Mouse (Mus musculus): ENCODE measurements around the gene Saa4.
"Not testable (repeated sequence)": the region's sequence is repeated elsewhere in the genome, so short reads cannot be mapped to it uniquely, and the experiment has no call there.

Gene Saa4

GRCm38 (mm10) chr7:46716897-46717296 is 15.5 kb downstream of the Saa4 start:
- DNase-seq (ENCODE audit: low spot score in 2 of 2), result peak; percentile 11 to 24

- DNase-seq (ENCODE audit: low spot score in 2 of 2), result no peak
Measured at GRCm38 (mm10) chr7:46715600-46715999, 16.8 kb downstream of the Saa4 start, which contains the start of gene Saa3. Gene Saa3, minus strand, starts transcription at chr7:46715700.

- DNase-seq (ENCODE audit: low spot score in 2 of 2), result peak; percentile 61 to 63
Measured at GRCm38 (mm10) chr7:46714518-46714917, 17.9 kb downstream of the Saa4 start.

GRCm38 (mm10) chr7:46712250-46712649 is 20.2 kb downstream of the Saa4 start:
- DNase-seq (ENCODE audit: low spot score in 2 of 2), result peak; percentile 43 to 46

GRCm38 (mm10) chr7:46710390-46710844 is 22.0 kb downstream of the Saa4 start, which contains the start of gene Saal1:
Gene Saal1, minus strand, starts transcription at chr7:46710680.
- peak; percentile 77 to 84 for DNase-seq (ENCODE audit: low spot score in 2 of 2)

- DNase-seq (ENCODE audit: low spot score in 2 of 2), result no peak
Measured at GRCm38 (mm10) chr7:46700521-46701025, 31.8 kb downstream of the Saa4 start.

GRCm38 (mm10) chr7:46696754-46697153 is 35.6 kb downstream of the Saa4 start:
- DNase-seq (ENCODE audit: low spot score in 2 of 2), result no peak

- DNase-seq (ENCODE audit: low spot score in 2 of 2), result peak; percentile 55 to 57
Measured at GRCm38 (mm10) chr7:46686827-46687226, 45.6 kb downstream of the Saa4 start.

- DNase-seq (ENCODE audit: low spot score in 2 of 2), result no peak
Measured at GRCm38 (mm10) chr7:46680732-46681131, 51.7 kb downstream of the Saa4 start.

- not testable (repeated sequence) for DNase-seq (ENCODE audit: low spot score in 2 of 2)
Measured at GRCm38 (mm10) chr7:46679044-46679443, 53.4 kb downstream of the Saa4 start.

GRCm38 (mm10) chr7:46678417-46678816 is 54.0 kb downstream of the Saa4 start:
- DNase-seq (ENCODE audit: low spot score in 2 of 2), result no peak
